Mouse (Mus musculus) limb, embryonic 11.5 days (tissue): Measurements from ENCODE around the gene Nupr1l. TPM values are rescaled to one million over a fixed set of nuclear protein-coding genes. Genes with fewer than 3 reads are reported as not detected.
A peak's percentile ranks its signal among the peaks of the same experiment; 100 is the strongest.
"Not testable (repeated sequence)": the region's sequence is repeated elsewhere in the genome, so short reads cannot be mapped to it uniquely, and the experiment has no call there.

Experiments used
- ATAC-seq: fragments of 200-750 bp; cut with Nextera tagmentation; 2 replicates; pipeline ENCODE4 v1.8.0; 2017; ENCODE audit warnings: low read depth; ENCODE audit not compliant: insufficient number of reproducible peaks, low FRiP score, low TSS enrichment
- DNase-seq: peaks from one replicate; pipeline ENCODE4 v3.0.0-alpha.2; 2015; ENCODE audit warnings: low spot score
- H3K27ac ChIP-seq: fragments of 300-500 bp; sonication (generic); replicated peaks from 2 replicates; pipeline ENCODE4 v1.5.1; 2014; ENCODE audit warnings: low read depth, mild to moderate bottlenecking, low read length
- H3K27me3 ChIP-seq: fragments of 300-500 bp; sonication (generic); 2 replicates; pipeline ENCODE4 v1.6.1; 2014; ENCODE audit warnings: mild to moderate bottlenecking, low read length, mixed read lengths; ENCODE audit not compliant: control insufficient read depth, insufficient read depth
- H3K36me3 ChIP-seq: fragments of 300-500 bp; sonication (generic); 2 replicates; pipeline ENCODE4 v1.6.1; 2014; ENCODE audit warnings: mild to moderate bottlenecking, low read length, moderate library complexity, mixed read lengths; ENCODE audit not compliant: control insufficient read depth, insufficient read depth
- H3K4me1 ChIP-seq: fragments of 300-500 bp; sonication (generic); 2 replicates; pipeline ENCODE4 v1.6.1; 2014; ENCODE audit warnings: low read length, mixed read lengths; ENCODE audit not compliant: control insufficient read depth, insufficient read depth
- H3K4me2 ChIP-seq: fragments of 300-500 bp; sonication (generic); 2 replicates; pipeline ENCODE4 v1.6.1; 2014; ENCODE audit warnings: low read depth, mild to moderate bottlenecking, moderate library complexity; ENCODE audit not compliant: severe bottlenecking
- H3K4me3 ChIP-seq: fragments of 300-500 bp; sonication (generic); 2 replicates; pipeline ENCODE4 v1.5.1; 2014; ENCODE audit warnings: low read depth, low read length
- H3K9ac ChIP-seq: fragments of 300-500 bp; sonication (generic); 2 replicates; pipeline ENCODE4 v1.6.1; 2014; ENCODE audit warnings: mild to moderate bottlenecking, low read length
- H3K9me3 ChIP-seq: fragments of 300-500 bp; sonication (generic); 2 replicates; pipeline ENCODE4 v1.6.1; 2016; ENCODE audit warnings: low read length; ENCODE audit not compliant: control insufficient read depth
- WGBS: fragments of 180-500 bp; shearing (Covaris S2); extraction: QIAGEN DNeasy Blood & Tissue Kit; methylation state at CpG from one replicate; pipeline ENCODE4 v1.1.7; 2014; 5-methylcytosine and 5-hydroxymethylcytosine counted together
- polyA plus RNA-seq: library from polyadenylated mRNA; unstranded; fragments of >200 nt; fragmentation: Nextera tagmentation; extraction: Ambion mirVana; gene quantifications from 2 replicates; pipeline ENCODE4 v1.2.1, GENCODE M21; 2014

Nupr1l gene
- polyA plus RNA-seq, 1 experiment from 2014 or later = 4.9 TPM

- Histone ChIP-seq H3K9me3 (no peaks in the 10 kb centered on the region), H3K27ac (no peak overlapping the region), H3K4me2 (no peak overlapping the region), H3K27me3 (no peaks in the 10 kb centered on the region), H3K36me3 (peaks cover 8% of the 10 kb centered on the region), H3K4me3 (no peak overlapping the region), H3K4me1 (no peaks in the 10 kb centered on the region), H3K9ac (no peak overlapping the region)
- 71% methylated on average over 9 of the region's 9 CpGs for WGBS
- ATAC-seq (no peak), DNase-seq (no peak)
These were observed 30.4 kb upstream of the Nupr1l start for GRCm38 (mm10) chr5:129877731-129878455.

DNA sequence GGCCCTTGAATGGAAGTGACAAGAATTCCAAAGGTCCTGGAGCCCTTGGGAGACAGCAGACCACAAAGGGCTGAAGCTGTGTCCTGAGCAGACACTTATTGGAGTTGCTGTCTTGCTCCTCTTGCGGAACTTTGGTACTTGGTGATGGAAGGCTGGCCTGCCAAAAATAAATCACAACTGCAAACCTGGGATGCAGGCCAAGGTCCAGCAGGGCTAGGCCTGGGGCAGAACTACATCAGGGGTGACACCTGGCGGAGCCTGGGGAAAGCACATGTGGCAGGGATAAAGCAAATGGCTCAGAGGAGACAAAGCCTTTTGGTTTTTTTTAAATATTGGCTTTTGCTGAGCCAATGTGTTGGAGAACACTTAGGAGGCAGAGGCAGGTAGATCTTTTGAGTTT, 29.4 kb upstream of the Nupr1l start:
- no peak overlapping the region for H3K27ac ChIP-seq
- peak; percentile 53 for DNase-seq

DNA sequence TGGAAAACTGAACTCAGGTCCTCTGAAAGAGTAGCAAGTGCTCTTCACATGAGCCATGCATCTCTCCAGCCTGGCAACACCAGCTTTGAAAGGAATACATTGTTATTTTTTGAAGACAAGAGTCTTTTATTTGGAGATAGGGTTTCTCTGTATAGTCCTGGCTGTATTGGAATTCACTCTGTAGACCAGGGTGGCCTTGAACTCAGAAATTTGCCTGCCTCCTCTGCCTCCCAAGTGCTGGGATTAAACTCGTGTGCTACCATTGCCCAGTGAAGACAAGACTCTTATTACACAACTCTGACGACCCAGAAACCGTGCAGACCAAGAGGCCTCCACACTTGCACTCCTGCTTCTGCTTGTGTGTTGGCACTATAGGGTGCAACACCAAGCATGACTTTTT, 28.5 kb upstream of the Nupr1l start:
- H3K4me1 ChIP-seq = no peaks in the 10 kb centered on the region
- H3K36me3 ChIP-seq = peaks cover 15% of the 10 kb centered on the region
- no peak overlapping the region for H3K27ac ChIP-seq

More for the DNA sequence above, 29.4 kb upstream of the Nupr1l start:
- 55% methylated on average over 2 of the region's 2 CpGs for WGBS
- Histone ChIP-seq H3K4me3 (no peak overlapping the region), H3K9me3 (no peaks in the 10 kb centered on the region), H3K27me3 (no peaks in the 10 kb centered on the region), H3K4me2 (no peak overlapping the region), H3K9ac (no peak overlapping the region), H3K4me1 (no peaks in the 10 kb centered on the region), H3K36me3 (peaks cover 11% of the 10 kb centered on the region)
- no peak for ATAC-seq

GRCm38 (mm10) chr5:129886271-129886670, 22.1 kb upstream of the Nupr1l start:
- H3K4me3 ChIP-seq = peak overlapping the region; percentile 68
- no peak overlapping the region for H3K27ac ChIP-seq
- H3K36me3 ChIP-seq = peaks cover 8% of the 10 kb centered on the region
- DNase-seq (peak; percentile 38), ATAC-seq (no peak)
- H3K9ac ChIP-seq = peak overlapping the region; percentile 78
- H3K27me3 ChIP-seq = no peaks in the 10 kb centered on the region
- H3K9me3 ChIP-seq = no peaks in the 10 kb centered on the region
- peak overlapping the region; percentile 74 for H3K4me2 ChIP-seq
- WGBS = 43% methylated on average over 10 of the region's 10 CpGs
- no peaks in the 10 kb centered on the region for H3K4me1 ChIP-seq

More for the DNA sequence above, 28.5 kb upstream of the Nupr1l start:
- H3K4me3 ChIP-seq = no peak overlapping the region
- no peak for ATAC-seq
- H3K9ac ChIP-seq = no peak overlapping the region
- no peak for DNase-seq
- H3K27me3 ChIP-seq = no peaks in the 10 kb centered on the region
- WGBS = 76% methylated on average over 3 of the region's 3 CpGs
- H3K4me2 ChIP-seq = no peak overlapping the region
- H3K9me3 ChIP-seq = no peaks in the 10 kb centered on the region

DNA sequence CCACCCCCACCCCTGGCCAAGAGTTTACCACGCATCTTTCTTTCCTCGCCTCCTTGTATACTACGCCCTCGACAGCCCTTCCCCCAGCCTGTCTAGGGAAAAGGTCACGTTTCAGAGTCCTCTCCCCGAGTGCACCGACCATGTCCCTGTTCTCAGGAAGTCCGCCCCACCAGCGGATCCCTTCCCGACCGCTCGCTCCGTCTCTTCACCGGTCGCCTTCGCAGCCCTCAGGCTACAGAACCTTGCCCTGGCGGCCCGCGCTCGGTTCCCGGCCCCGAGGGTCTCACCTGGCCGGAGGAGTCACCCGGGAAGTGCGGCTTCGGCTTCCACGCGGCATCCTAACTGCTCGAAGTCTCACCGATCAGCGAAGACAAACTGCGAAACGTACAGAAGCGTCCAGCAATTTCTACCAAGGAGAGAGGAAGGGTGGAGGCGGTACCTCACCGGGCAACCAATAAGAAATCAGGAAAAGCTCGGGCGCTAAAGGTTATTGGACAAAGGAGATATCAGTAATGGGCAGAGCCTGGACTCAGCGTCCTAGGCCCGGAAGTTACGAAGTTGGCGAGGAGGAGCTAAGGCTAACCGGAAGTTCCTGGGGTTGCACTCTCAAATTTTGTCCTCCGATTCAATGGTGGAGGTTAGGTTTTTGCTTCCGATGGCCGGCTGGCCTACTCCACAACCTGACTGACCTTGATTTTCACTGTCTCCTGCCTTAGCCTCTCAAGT, 21.3 kb upstream of the Nupr1l start, which contains the start of gene Chchd2:
Gene Chchd2 (minus strand): TSS at position 560 of the 726 bp plus-strand sequence.
- peak within 1 kb of the TSS; percentile 72 for H3K27ac ChIP-seq
- H3K9me3 ChIP-seq = no peaks in the 10 kb centered on the region
- ATAC-seq (peak; percentile 98), DNase-seq (peak; percentile 93)
- peak within 1 kb of the TSS; percentile 74 for H3K4me2 ChIP-seq
- H3K36me3 ChIP-seq = peaks cover 8% of the 10 kb centered on the region
- H3K27me3 ChIP-seq = no peaks in the 10 kb centered on the region
- WGBS = under 1% methylated on average over 46 of the region's 46 CpGs
- H3K4me1 ChIP-seq = no peaks in the 10 kb centered on the region
- peak within 1 kb of the TSS; percentile 78 for H3K9ac ChIP-seq
- H3K4me3 ChIP-seq = peak within 1 kb of the TSS; percentile 68

DNA sequence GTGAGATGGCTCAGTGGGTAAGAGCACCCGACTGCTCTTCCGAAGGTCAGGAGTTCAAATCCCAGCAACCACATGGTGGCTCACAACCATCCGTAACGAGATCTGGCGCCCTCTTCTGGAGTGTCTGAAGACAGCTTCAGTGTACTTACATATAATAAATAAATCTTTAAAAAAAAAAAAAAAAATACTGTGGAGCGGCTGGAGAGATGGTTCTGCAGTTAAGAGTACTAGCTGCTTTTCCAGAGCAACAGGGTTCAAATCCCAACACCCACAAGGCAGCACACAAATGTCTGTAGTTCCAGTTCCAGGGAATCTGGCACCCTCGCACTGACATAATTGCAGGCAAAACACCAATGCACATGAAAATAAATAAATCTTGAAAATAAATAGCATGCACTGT, 17.9 kb upstream of the Nupr1l start:
- not testable (repeated sequence) for ATAC-seq, H3K4me2 ChIP-seq, H3K9me3 ChIP-seq, H3K27ac ChIP-seq, H3K36me3 ChIP-seq, H3K4me1 ChIP-seq, DNase-seq, H3K4me3 ChIP-seq, H3K27me3 ChIP-seq, H3K9ac ChIP-seq
- 84% methylated on average over 4 of the region's 7 CpGs for WGBS

GRCm38 (mm10) chr5:129895198-129896088, 12.9 kb upstream of the Nupr1l start, which contains the start of gene Zbed5:
TSS of gene Zbed5 (plus strand) at chr5:129895723.
- WGBS = 1% methylated on average over 44 of the region's 44 CpGs
- Histone ChIP-seq H3K4me1 (peaks cover 6% of the 10 kb centered on the region), H3K9me3 (no peaks in the 10 kb centered on the region), H3K36me3 (no peaks in the 10 kb centered on the region), H3K9ac (peak within 1 kb of the TSS; percentile 28), H3K4me2 (peak within 1 kb of the TSS; percentile 59), H3K27ac (peak within 1 kb of the TSS; percentile 59), H3K4me3 (peak within 1 kb of the TSS; percentile 68), H3K27me3 (no peaks in the 10 kb centered on the region)
- ATAC-seq (peak; percentile 94), DNase-seq (peak; percentile 92)

- ATAC-seq = no peak
- Histone ChIP-seq H3K36me3 (no peaks in the 10 kb centered on the region), H3K9ac (no peak within 1 kb of the TSS), H3K4me2 (no peak within 1 kb of the TSS), H3K4me3 (no peak within 1 kb of the TSS), H3K4me1 (peaks cover 6% of the 10 kb centered on the region), H3K27ac (no peak within 1 kb of the TSS), H3K27me3 (no peaks in the 10 kb centered on the region), H3K9me3 (no peaks in the 10 kb centered on the region)
- DNase-seq = no peak
- 97% methylated on average over 1 of the region's 1 CpGs for WGBS
These were observed 9.9 kb upstream of the Nupr1l start, which contains the start of gene Phkg1 for GRCm38 (mm10) chr5:129898449-129898848. TSS of gene Phkg1 (minus strand) at chr5:129898549.
